19 mouse cellular contexts compared by ENCODE assay signal in genomic region chr2:53028868-53029267, GRCm38 (mm10).
DNase-seq lines count a peak whose midpoint lies in the region; ATAC-seq and TF ChIP-seq lines count a peak whose summit lies in the region.
"Had no signal": no experiment of that assay in that cellular context is flagged by ENCODE, and none has a peak within 500 bp of the region (broad histone marks: within the 10 kb centered on the region; RNA-seq: fewer than 3 reads in every experiment).

No protein-coding gene starts in this region.

- H3K9ac ChIP-seq in kidney, embryonic 14.5 days (ENCODE audit: low read depth, low read length) = no peak overlapping the region
- H3K9ac ChIP-seq in kidney, embryonic 16.5 days (replicated peaks; ENCODE audit: low read length) = no peak overlapping the region
- no peak overlapping the region for H3K9ac ChIP-seq in CH12.LX (ENCODE audit: insufficient read depth, low read depth)
- no peak overlapping the region for H3K9ac ChIP-seq in limb, embryonic 15.5 days
- H3K9ac ChIP-seq: heart, embryonic 12.5 days; liver, embryonic 15.5 days; neural tube, embryonic 13.5 days had no signal

- peak; percentile 53; the same call in 1 of the 2 replicates for ATAC-seq in kidney, embryonic 14.5 days (ENCODE audit: low FRiP score, low TSS enrichment)
- no peak for ATAC-seq in kidney, embryonic 16.5 days (ENCODE audit: low FRiP score, low TSS enrichment)
- ATAC-seq in G1E (ENCODE audit: extremely low read depth, insufficient number of reproducible peaks, low FRiP score, poor library complexity, severe bottlenecking) = peak; percentile 70; the same call in 1 of the 2 replicates
- no peak for ATAC-seq in limb, embryonic 15.5 days (ENCODE audit: insufficient number of reproducible peaks, low FRiP score, low TSS enrichment, low read depth)
- ATAC-seq: inflammation-experienced regulatory T-cells, adult 6 months had no signal

- no peak overlapping the region for H3K4me2 ChIP-seq in kidney, embryonic 14.5 days (replicated peaks; ENCODE audit: low read depth, low read length)
- H3K4me2 ChIP-seq in kidney, embryonic 16.5 days (replicated peaks; ENCODE audit: low read depth, low read length) = no peak overlapping the region
- H3K4me2 ChIP-seq in CH12.LX (ENCODE audit: insufficient read depth, low read depth, poor library complexity, severe bottlenecking) = no peak overlapping the region
- no peak overlapping the region for H3K4me2 ChIP-seq in limb, embryonic 15.5 days
- H3K4me2 ChIP-seq: heart, embryonic 12.5 days; liver, embryonic 15.5 days; neural tube, embryonic 13.5 days had no signal

- no peak for TF ChIP-seq POLR2A in CH12.LX (IDR thresholded peaks at IDR 0.05; ENCODE audit: low read depth, low read length)

- intact Hi-C loops in gastrocnemius, postnatal 36 days (cut with DNase I) = no loop called here

- peak; percentile 11 for DNase-seq in CH12.LX (ENCODE audit: extremely low read depth)
- no peak for DNase-seq in G1E (ENCODE audit: low spot score)
- DNase-seq in gastrocnemius, postnatal 36 days = no peak
- no peak for DNase-seq in cerebellum, adult 11-12 months
- DNase-seq: cerebellum, adult 11 months; heart, postnatal 36 days; kidney, adult 9 months; lung, postnatal 4 days; right cerebral cortex, postnatal 25 days; thymus, adult 2 months had no signal

- no peak overlapping the region for H3K4me3 ChIP-seq in kidney, embryonic 14.5 days (ENCODE audit: low read length)
- no peak overlapping the region for H3K4me3 ChIP-seq in kidney, embryonic 16.5 days (ENCODE audit: low read length)
- H3K4me3 ChIP-seq in CH12.LX (replicated peaks in 1 of 3; ENCODE audit: low read depth in 2 of 3, low read length in 2 of 3, poor library complexity in 1 of 3) (no peak overlapping the region), G1E (ENCODE audit: low read depth, low read length) (no peak overlapping the region)
- no peak overlapping the region for H3K4me3 ChIP-seq in limb, embryonic 15.5 days
- H3K4me3 ChIP-seq: erythroblast, embryonic 14.5 days; heart, embryonic 12.5 days; left cerebral cortex, adult 2 months; liver, embryonic 15.5 days; neural tube, embryonic 13.5 days had no signal

- H3K4me1 ChIP-seq in kidney, embryonic 14.5 days (ENCODE audit: control insufficient read depth, insufficient read depth, low read length) = peaks cover 15% of the 10 kb centered on the region
- H3K4me1 ChIP-seq in kidney, embryonic 16.5 days (ENCODE audit: insufficient read depth, low read length) = peaks cover 15% of the 10 kb centered on the region
- H3K4me1 ChIP-seq in CH12.LX (ENCODE audit: control insufficient read depth in 1 of 2, insufficient read depth in 2 of 2) (peaks cover 0 to 5% of the 10 kb centered on the region in 2 experiments; a peak in 2 of 4 replicates), G1E (ENCODE audit: insufficient read depth, low read depth, low read length) (no peaks in the 10 kb centered on the region)
- peaks cover 26% of the 10 kb centered on the region for H3K4me1 ChIP-seq in limb, embryonic 15.5 days
- H3K4me1 ChIP-seq: liver, embryonic 15.5 days had no signal

- no peaks in the 10 kb centered on the region for H3K36me3 ChIP-seq in kidney, embryonic 14.5 days (ENCODE audit: control insufficient read depth, insufficient read depth, low read length)
- H3K36me3 ChIP-seq in kidney, embryonic 16.5 days (ENCODE audit: insufficient read depth, low read length) = peaks cover 2% of the 10 kb centered on the region; the same call in 1 of the 2 replicates
- H3K36me3 ChIP-seq in CH12.LX (replicated peaks in 1 of 2; ENCODE audit: control insufficient read depth in 1 of 2, insufficient read depth in 1 of 2, low read length in 1 of 2) (no peaks in the 10 kb centered on the region), G1E (replicated peaks) (no peaks in the 10 kb centered on the region)
- H3K36me3 ChIP-seq in limb, embryonic 15.5 days = no peaks in the 10 kb centered on the region
- H3K36me3 ChIP-seq: heart, embryonic 12.5 days; liver, embryonic 15.5 days; neural tube, embryonic 13.5 days had no signal

- TF ChIP-seq CTCF in CH12.LX (conservative IDR thresholded peaks at IDR 0.05 in 1 of 2, IDR thresholded peaks at IDR 0.05 in 1 of 2; ENCODE audit: low read depth in 2 of 2, low read length in 2 of 2) = no peak
- TF ChIP-seq CTCF in G1E (IDR thresholded peaks at IDR 0.05; ENCODE audit: low read depth, low read length) = no peak

- TF ChIP-seq RAD21 in CH12.LX (IDR thresholded peaks at IDR 0.05; ENCODE audit: low read depth, low read length) = no peak

- H3K79me2 ChIP-seq in CH12.LX (replicated peaks; ENCODE audit: control insufficient read depth, extremely low read depth, insufficient read depth, poor library complexity, severe bottlenecking) = no peaks in the 10 kb centered on the region

- in situ Hi-C loops in CH12.LX (cut with MboI; ENCODE audit: low pct_ligation_motif_present, low pct_unique_long_range_greater_than_20kb, low sequenced_read_pairs) = no loop called here

- H3K9me3 ChIP-seq in kidney, embryonic 14.5 days (ENCODE audit: control insufficient read depth, low read length) = no peaks in the 10 kb centered on the region
- no peaks in the 10 kb centered on the region for H3K9me3 ChIP-seq in kidney, embryonic 16.5 days (ENCODE audit: low read length)
- H3K9me3 ChIP-seq in CH12.LX (replicated peaks; ENCODE audit: low read length) = no peaks in the 10 kb centered on the region
- H3K9me3 ChIP-seq in G1E (replicated peaks) = no peaks in the 10 kb centered on the region
- H3K9me3 ChIP-seq in limb, embryonic 15.5 days = no peaks in the 10 kb centered on the region
- H3K9me3 ChIP-seq: heart, embryonic 12.5 days; liver, embryonic 15.5 days; neural tube, embryonic 13.5 days had no signal

- no peak overlapping the region for H3K27ac ChIP-seq in kidney, embryonic 14.5 days (ENCODE audit: low read depth, low read length)
- H3K27ac ChIP-seq in kidney, embryonic 16.5 days (ENCODE audit: low read length) = no peak overlapping the region
- H3K27ac ChIP-seq in CH12.LX (ENCODE audit: insufficient read depth, low read depth) = no peak overlapping the region
- H3K27ac ChIP-seq in limb, embryonic 15.5 days = peak overlapping the region; percentile 57
- H3K27ac ChIP-seq: liver, embryonic 15.5 days had no signal

- WGBS in kidney, embryonic 14.5 days = 67% methylated on average over 1 of the region's 1 CpGs
- 100% methylated on average over 1 of the region's 1 CpGs for WGBS in kidney, embryonic 16.5 days
- WGBS in limb, embryonic 15.5 days = 94% methylated on average over 1 of the region's 1 CpGs

- TF ChIP-seq EP300 in CH12.LX (IDR thresholded peaks at IDR 0.05; ENCODE audit: low read length) = no peak

- no peaks in the 10 kb centered on the region for H3K27me3 ChIP-seq in kidney, embryonic 14.5 days (ENCODE audit: control insufficient read depth, insufficient read depth, low read length)
- no peaks in the 10 kb centered on the region for H3K27me3 ChIP-seq in kidney, embryonic 16.5 days (ENCODE audit: insufficient read depth, low read length)
- H3K27me3 ChIP-seq in CH12.LX (replicated peaks) (no peaks in the 10 kb centered on the region), G1E (ENCODE audit: insufficient read depth, low read length) (no peaks in the 10 kb centered on the region)
- no peaks in the 10 kb centered on the region for H3K27me3 ChIP-seq in limb, embryonic 15.5 days
- H3K27me3 ChIP-seq: heart, embryonic 12.5 days; liver, embryonic 15.5 days; neural tube, embryonic 13.5 days had no signal

- dilution Hi-C loops in CH12.LX (cut with MboI; ENCODE audit: extremely low pct_ligation_motif_present, extremely low pct_unique_long_range_greater_than_20kb, low sequenced_read_pairs) = no loop called here

TF ChIP-seq in CH12.LX, 34 proteins besides CTCF, POLR2A, EP300 and RAD21:
- TF ChIP-seq JUN (IDR thresholded peaks at IDR 0.05; ENCODE audit: insufficient read depth, low read depth, low read length) = no peak
- TF ChIP-seq MAX (IDR thresholded peaks at IDR 0.05; ENCODE audit: low read length) = no peak
- no peak for TF ChIP-seq USF1 (IDR thresholded peaks at IDR 0.05; ENCODE audit: low read depth, low read length)

Comparison
In these comparisons a context has a peak if more than half of its experiments do, and no peak if none do; other contexts are left out.
1. ATAC-seq: peak in kidney, embryonic 14.5 days (single experiment) and G1E (single experiment); none in kidney, embryonic 16.5 days (single experiment) and limb, embryonic 15.5 days (single experiment).